Mouse (Mus musculus) heart, embryonic 11.5 days (tissue): ENCODE measurements at regions not wholly inside any gene's neighbourhood (a gene's known extent, or its start where the extent isn't known, plus 50 kb on each side); places are given as distances from the start of the nearest gene placed in this dataset.
"Not testable (repeated sequence)": the region's sequence is repeated elsewhere in the genome, so short reads cannot be mapped to it uniquely, and the experiment has no call there.

Experiments
- ATAC-seq: fragments of 200-750 bp; cut with Nextera tagmentation; replicated peaks from 2 replicates; pipeline ENCODE4 v1.8.0; 2017; ENCODE audit warnings: moderate library complexity; ENCODE audit not compliant: insufficient number of reproducible peaks, low FRiP score, low TSS enrichment
- H3K27ac ChIP-seq: fragments of 300-500 bp; sonication (generic); 2 replicates; pipeline ENCODE4 v1.5.1; 2014; ENCODE audit warnings: mild to moderate bottlenecking, low read depth, low read length
- H3K27me3 ChIP-seq: fragments of 300-500 bp; sonication (generic); 2 replicates; pipeline ENCODE4 v1.6.1; 2014; ENCODE audit warnings: mild to moderate bottlenecking, low read length, mixed read lengths; ENCODE audit not compliant: control insufficient read depth, insufficient read depth
- H3K36me3 ChIP-seq: fragments of 300-500 bp; sonication (generic); 2 replicates; pipeline ENCODE4 v1.6.1; 2014; ENCODE audit warnings: mild to moderate bottlenecking, low read length, moderate library complexity, mixed read lengths; ENCODE audit not compliant: control insufficient read depth, insufficient read depth
- H3K4me1 ChIP-seq: fragments of 300-500 bp; sonication (generic); 2 replicates; pipeline ENCODE4 v1.6.1; 2014; ENCODE audit warnings: low read length; ENCODE audit not compliant: control insufficient read depth, insufficient read depth
- H3K4me2 ChIP-seq: fragments of 300-500 bp; sonication (generic); 2 replicates; pipeline ENCODE4 v1.6.1; 2014; ENCODE audit warnings: mild to moderate bottlenecking, moderate library complexity
- H3K4me3 ChIP-seq: fragments of 300-500 bp; sonication (generic); 2 replicates; pipeline ENCODE4 v1.5.1; 2014; ENCODE audit warnings: low read depth, low read length
- H3K9ac ChIP-seq: fragments of 300-500 bp; sonication (generic); 2 replicates; pipeline ENCODE4 v1.6.1; 2014; ENCODE audit warnings: mild to moderate bottlenecking, low read depth, low read length, moderate library complexity
- H3K9me3 ChIP-seq: fragments of 300-500 bp; sonication (generic); replicated peaks from 2 replicates; pipeline ENCODE4 v1.6.1; 2016; ENCODE audit warnings: low read length; ENCODE audit not compliant: control insufficient read depth
- WGBS: fragments of 180-500 bp; shearing (Covaris S2); extraction: QIAGEN DNeasy Blood & Tissue Kit; methylation state at CpG from one replicate; pipeline ENCODE4 v1.1.7; 2014; ENCODE audit not compliant: insufficient replicate concordance; 5-methylcytosine and 5-hydroxymethylcytosine counted together

- not testable (repeated sequence) for H3K4me2 ChIP-seq, H3K36me3 ChIP-seq, H3K9me3 ChIP-seq, H3K4me3 ChIP-seq, H3K9ac ChIP-seq, ATAC-seq, H3K4me1 ChIP-seq, H3K27me3 ChIP-seq, H3K27ac ChIP-seq
Measured at GRCm38 (mm10) chr1:47130031-47130430, 237.4 kb upstream of the Slc39a10 start.

DNA sequence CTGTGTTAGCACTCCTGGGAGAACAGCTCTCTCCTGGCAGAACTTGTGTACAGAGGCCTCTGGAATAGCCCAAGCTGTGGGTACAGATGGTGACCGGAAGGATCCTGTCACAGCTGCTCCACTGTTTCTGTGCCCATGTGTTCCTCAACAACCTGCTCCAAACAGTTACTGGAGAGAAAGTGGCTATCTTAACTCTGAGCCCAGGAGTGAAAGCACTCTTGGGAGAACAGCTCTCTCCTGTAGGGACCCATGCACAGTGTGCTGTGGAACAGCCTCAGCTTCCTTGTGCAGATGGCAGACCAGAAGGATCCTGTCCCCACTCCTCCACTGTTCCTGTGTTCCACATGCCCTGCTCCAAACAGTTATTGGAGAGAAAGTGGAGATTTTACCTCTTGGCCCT lies 227.0 kb upstream of the Slc39a10 start:
- Histone ChIP-seq H3K4me3 (no peak overlapping the region), H3K9me3 (no peaks in the 10 kb centered on the region), H3K27me3 (no peaks in the 10 kb centered on the region), H3K9ac (no peak overlapping the region), H3K4me1 (no peaks in the 10 kb centered on the region), H3K36me3 (no peaks in the 10 kb centered on the region), H3K27ac (no peak overlapping the region), H3K4me2 (no peak overlapping the region)
- no peak for ATAC-seq
- 90% methylated on average over 1 of the region's 1 CpGs for WGBS

GRCm38 (mm10) chr1:47116681-47117080 lies 224.0 kb upstream of the Slc39a10 start:
- H3K9ac ChIP-seq, ATAC-seq, H3K4me1 ChIP-seq, H3K27me3 ChIP-seq, H3K4me2 ChIP-seq, H3K27ac ChIP-seq, H3K36me3 ChIP-seq, H3K9me3 ChIP-seq, H3K4me3 ChIP-seq: not testable (repeated sequence)
- 87% methylated on average over 4 of the region's 4 CpGs for WGBS

- Histone ChIP-seq H3K9ac (no peak overlapping the region), H3K27me3 (no peaks in the 10 kb centered on the region), H3K4me3 (no peak overlapping the region), H3K27ac (no peak overlapping the region), H3K9me3 (no peaks in the 10 kb centered on the region), H3K36me3 (no peaks in the 10 kb centered on the region), H3K4me2 (no peak overlapping the region), H3K4me1 (no peaks in the 10 kb centered on the region)
- no peak for ATAC-seq
- WGBS: 86% methylated on average over 1 of the region's 1 CpGs
Measured at GRCm38 (mm10) chr1:47112494-47112893, 219.8 kb upstream of the Slc39a10 start.

GRCm38 (mm10) chr1:47104055-47104454 lies 211.4 kb upstream of the Slc39a10 start:
- Histone ChIP-seq H3K27ac (no peak overlapping the region), H3K9ac (no peak overlapping the region), H3K9me3 (no peaks in the 10 kb centered on the region), H3K4me3 (no peak overlapping the region), H3K4me1 (no peaks in the 10 kb centered on the region), H3K36me3 (no peaks in the 10 kb centered on the region), H3K4me2 (no peak overlapping the region), H3K27me3 (no peaks in the 10 kb centered on the region)
- 82% methylated on average over 4 of the region's 4 CpGs for WGBS
- ATAC-seq: no peak

DNA sequence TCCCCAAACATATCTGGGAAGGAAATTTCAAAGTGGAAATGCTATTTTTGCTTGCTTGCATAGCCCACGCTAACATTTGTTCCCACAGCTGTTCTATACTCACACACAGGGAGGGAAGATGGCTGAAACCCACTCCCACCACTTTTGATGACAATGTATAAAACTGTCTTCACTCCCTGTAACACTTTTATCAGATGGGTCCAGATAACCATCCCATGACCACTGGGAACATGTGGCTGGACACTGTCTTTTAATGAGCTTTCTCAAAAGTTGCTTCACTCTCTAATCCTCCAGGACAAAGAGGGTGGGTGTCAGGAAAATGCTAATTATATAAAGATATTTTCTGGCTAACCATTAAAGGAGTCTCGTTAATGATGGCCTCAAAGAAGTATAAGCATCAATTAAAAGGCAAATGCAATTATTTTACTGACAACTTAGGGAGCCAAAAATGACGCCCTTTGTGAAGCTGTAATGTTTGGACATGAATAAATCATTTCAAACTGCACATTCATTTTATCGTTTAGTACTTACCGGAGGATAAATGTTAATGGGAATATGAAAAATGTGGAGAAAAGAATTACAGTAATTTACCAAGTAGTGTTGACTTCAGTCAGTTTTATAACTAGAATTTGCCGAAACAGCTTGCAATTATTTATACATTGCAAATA lies 210.8 kb upstream of the Slc39a10 start:
- H3K9me3 ChIP-seq: no peaks in the 10 kb centered on the region
- no peaks in the 10 kb centered on the region for H3K27me3 ChIP-seq
- H3K27ac ChIP-seq: no peak overlapping the region
- no peaks in the 10 kb centered on the region for H3K4me1 ChIP-seq
- no peak for ATAC-seq
- WGBS: 82% methylated on average over 6 of the region's 6 CpGs
- H3K36me3 ChIP-seq: no peaks in the 10 kb centered on the region
- H3K4me3 ChIP-seq: no peak overlapping the region
- no peak overlapping the region for H3K4me2 ChIP-seq
- no peak overlapping the region for H3K9ac ChIP-seq

- Histone ChIP-seq H3K27me3 (no peaks in the 10 kb centered on the region), H3K9ac (no peak overlapping the region), H3K36me3 (no peaks in the 10 kb centered on the region), H3K4me1 (no peaks in the 10 kb centered on the region), H3K4me2 (no peak overlapping the region), H3K4me3 (no peak overlapping the region), H3K27ac (no peak overlapping the region), H3K9me3 (no peaks in the 10 kb centered on the region)
- 74% methylated on average over 7 of the region's 7 CpGs for WGBS
- no peak for ATAC-seq
Measured at GRCm38 (mm10) chr1:47097084-47097996, 204.7 kb upstream of the Slc39a10 start.

DNA sequence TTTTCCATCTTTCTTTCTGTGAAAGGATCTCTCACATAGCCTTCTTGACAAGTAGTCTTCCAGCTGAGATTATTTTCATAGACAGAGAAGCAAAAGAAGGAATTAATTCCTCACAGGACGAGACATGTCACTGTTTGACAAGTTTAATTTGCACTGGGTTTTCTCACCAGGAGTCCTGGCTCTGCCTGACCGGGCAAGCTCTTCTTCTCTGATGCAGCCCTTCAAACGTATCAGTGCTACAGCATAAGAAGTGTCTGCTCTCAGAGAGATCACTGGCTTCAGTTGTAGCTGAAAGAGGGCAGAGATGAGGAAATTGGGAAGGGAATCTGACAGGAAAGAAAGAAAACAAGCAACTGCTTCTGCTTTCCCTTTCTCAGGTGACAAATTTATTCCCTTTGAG lies 201.8 kb upstream of the Slc39a10 start:
- Histone ChIP-seq H3K4me3 (no peak overlapping the region), H3K9ac (no peak overlapping the region), H3K4me1 (no peaks in the 10 kb centered on the region), H3K36me3 (no peaks in the 10 kb centered on the region), H3K27me3 (no peaks in the 10 kb centered on the region), H3K4me2 (no peak overlapping the region), H3K9me3 (no peaks in the 10 kb centered on the region), H3K27ac (no peak overlapping the region)
- 24% methylated on average over 3 of the region's 3 CpGs for WGBS
- no peak for ATAC-seq
